Mouse (Mus musculus) cerebellum, adult 2 months (tissue): Measurements from ENCODE around the gene Sertad1.
A peak's percentile ranks its signal among the peaks of the same experiment; 100 is the strongest.

Experiments used
- CTCF ChIP-seq: fragments of 200-500 bp; IDR thresholded peaks from 2 replicates; pipeline ENCODE4 v1.5.1; 2011; ENCODE audit warnings: low read depth, mild to moderate bottlenecking, control low read depth, low read length, moderate library complexity, borderline replicate concordance; ENCODE audit not compliant: insufficient read depth
- POLR2A ChIP-seq: fragments of 200-500 bp; IDR thresholded peaks from 2 replicates; pipeline ENCODE4 v1.6.1; 2011; ENCODE audit warnings: low read length, control low read depth, borderline replicate concordance; ENCODE audit not compliant: insufficient read depth

DNA sequence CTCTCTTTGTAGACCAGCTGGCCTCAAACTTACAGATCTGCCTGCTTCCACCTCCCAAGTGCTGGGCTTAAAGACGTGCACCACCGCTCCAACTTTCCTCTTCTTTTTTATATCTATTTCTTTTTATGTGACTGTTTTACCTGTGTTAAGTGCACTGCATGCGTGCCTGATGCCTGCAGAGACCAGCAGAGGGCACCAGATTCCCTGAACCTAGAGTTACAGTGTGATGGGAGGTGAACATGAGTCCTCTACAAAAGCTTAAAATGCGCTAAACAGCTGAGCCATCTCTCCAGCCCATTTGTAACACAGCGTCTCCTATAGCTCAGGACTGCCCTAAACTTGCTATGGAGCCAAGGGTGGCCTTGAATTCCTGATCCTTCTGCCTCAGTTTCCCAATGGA is 49.2 kb upstream of the Sertad1 start:
- TF ChIP-seq CTCF (peak; percentile 69), POLR2A (no peak)
